24 mouse cellular contexts compared by ENCODE assay signal in genomic region chr19:30358961-30359360, GRCm38 (mm10).
"Had no signal": no experiment of that assay in that cellular context is flagged by ENCODE, and none has a peak within 500 bp of the region (broad histone marks: within the 10 kb centered on the region; RNA-seq: fewer than 3 reads in every experiment).

No protein-coding gene starts in this region.

- H3K27ac ChIP-seq: heart, adult 2 months; heart, embryonic 13.5 days; heart, embryonic 15.5 days; hindbrain, embryonic 14.5 days; kidney, embryonic 15.5 days; kidney, postnatal 0 days; limb, embryonic 13.5 days; limb, embryonic 15.5 days had no signal

- DNase-seq: gastrocnemius, postnatal 14 days; gastrocnemius, postnatal 36 days; heart, adult 11 months; heart, adult 2 months; heart, postnatal 14 days; heart, postnatal 36 days; kidney, adult 11 months; kidney, adult 2 months; kidney, adult 9 months; kidney, postnatal 14 days; kidney, postnatal 36 days; layer of hippocampus, adult 9-11 months; layer of hippocampus, postnatal 36 days; left cerebral cortex, postnatal 4 days had no signal

- H3K36me3 ChIP-seq: heart, embryonic 13.5 days; heart, embryonic 15.5 days; kidney, embryonic 15.5 days; limb, embryonic 13.5 days; limb, embryonic 15.5 days had no signal

- H3K9me3 ChIP-seq: heart, embryonic 13.5 days; heart, embryonic 15.5 days; kidney, embryonic 15.5 days; limb, embryonic 13.5 days; limb, embryonic 15.5 days had no signal

- H3K4me2 ChIP-seq: heart, embryonic 11.5 days; heart, embryonic 13.5 days; heart, embryonic 15.5 days; hindbrain, embryonic 14.5 days; kidney, embryonic 15.5 days; limb, embryonic 13.5 days; limb, embryonic 15.5 days had no signal

- H3K4me1 ChIP-seq: limb, embryonic 15.5 days had no signal

- H3K27me3 ChIP-seq: heart, embryonic 13.5 days; heart, embryonic 15.5 days; kidney, embryonic 15.5 days; limb, embryonic 13.5 days; limb, embryonic 15.5 days had no signal

- H3K9ac ChIP-seq: heart, embryonic 13.5 days; heart, embryonic 15.5 days; hindbrain, embryonic 14.5 days; kidney, embryonic 15.5 days; limb, embryonic 13.5 days; limb, embryonic 15.5 days had no signal

- ATAC-seq: hindbrain, embryonic 16.5 days; intestine, embryonic 16.5 days had no signal

- H3K4me3 ChIP-seq: heart, adult 2 months; heart, embryonic 13.5 days; heart, embryonic 15.5 days; kidney, embryonic 15.5 days; limb, embryonic 13.5 days; limb, embryonic 15.5 days had no signal
